Mouse (Mus musculus): Measurements from ENCODE around the gene Tnk1.

Tnk1 gene

DNA sequence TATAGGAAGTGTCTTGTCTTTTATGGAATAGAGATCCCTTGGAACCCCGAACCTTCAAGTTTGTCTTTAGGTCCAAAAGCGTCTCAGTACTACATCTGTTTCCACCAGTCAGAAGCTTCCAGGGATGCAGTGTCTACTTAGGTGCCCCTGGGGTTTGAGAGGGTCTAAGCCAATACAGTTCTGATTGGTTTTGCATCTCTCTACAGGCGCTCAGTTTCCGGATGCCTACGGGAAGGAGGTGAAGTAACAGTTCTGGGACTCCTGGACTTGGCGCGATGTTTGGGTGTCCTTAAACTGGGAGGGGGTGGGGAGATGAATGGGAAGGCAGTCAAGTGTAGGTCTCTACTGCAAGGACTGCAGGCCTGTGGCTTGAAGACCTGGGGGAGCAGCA lies 19.8 kb downstream of the Tnk1 start:
- in situ Hi-C loops (cut with MboI, MseI), result loop anchor here (5.0 kb wide), 1 partner anchor 41 kb away; the partner anchor contains the start of gene Chrnb1

DNA sequence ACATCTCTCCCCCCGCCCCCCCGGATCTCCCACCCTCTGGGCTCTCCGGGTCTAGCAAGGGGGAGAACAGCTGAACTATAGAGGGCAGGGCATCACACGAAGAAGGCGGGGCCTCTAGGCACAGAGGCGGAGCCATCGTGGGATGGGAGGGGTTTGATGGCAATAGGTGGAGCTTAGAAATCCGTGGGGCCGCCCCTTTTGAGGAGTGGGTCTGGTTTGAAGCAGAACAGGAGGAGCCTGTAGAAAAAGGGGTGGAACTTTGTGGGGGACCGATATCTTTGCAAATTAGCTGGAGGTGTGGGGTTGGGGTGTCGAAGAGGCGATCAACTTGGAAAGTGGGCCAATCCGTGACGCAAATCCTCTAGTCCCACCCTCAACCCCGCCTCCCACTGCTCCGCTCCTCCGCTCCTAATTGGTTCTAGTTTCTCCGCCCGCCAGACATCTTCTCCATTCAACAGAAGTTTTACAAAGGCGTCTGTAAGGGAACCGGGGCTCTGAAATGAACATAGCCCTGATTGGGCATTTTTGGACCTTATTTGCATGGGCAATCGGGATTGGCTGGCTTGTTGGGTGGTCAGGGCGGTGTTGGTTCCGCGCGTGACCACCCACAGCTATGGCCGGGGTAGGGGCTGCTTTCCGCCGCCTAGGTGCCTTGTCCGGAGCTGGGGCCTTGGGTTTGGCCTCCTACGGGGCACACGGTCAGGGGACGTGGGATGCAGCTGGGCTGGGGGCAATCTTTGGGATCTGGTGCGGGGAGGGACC lies 20.4 kb downstream of the Tnk1 start, which contains the start of gene Tmem256:
TSS of gene Tmem256 (plus strand) at position 563 of the 762 bp plus-strand sequence.
- in situ Hi-C loops (cut with MboI, MseI), result loop anchor here (5.0 kb wide), 1 partner anchor 41 kb away; the partner anchor contains the start of gene Chrnb1

DNA sequence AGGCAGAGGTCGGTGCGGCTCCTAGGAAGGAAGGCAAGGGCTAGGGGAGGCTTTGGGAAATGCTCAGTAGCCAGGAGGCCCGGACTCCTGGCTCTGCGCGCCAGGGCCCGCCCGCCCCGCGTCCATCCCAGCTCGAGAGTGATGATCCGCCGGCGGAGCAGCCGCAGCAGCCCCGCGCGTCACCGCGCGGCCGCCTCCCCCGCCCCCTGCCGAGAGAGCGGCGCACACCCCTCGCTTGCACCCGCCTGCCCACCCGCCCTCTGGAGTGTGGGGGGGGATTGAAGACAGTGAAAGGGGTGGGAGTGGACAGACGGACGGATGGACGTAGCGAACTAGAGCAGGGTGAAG lies 21.0 kb downstream of the Tnk1 start, which contains the start of gene Nlgn2:
TSS of gene Nlgn2 (minus strand) at position 181 of the 348 bp plus-strand sequence.
- in situ Hi-C loops (cut with MboI, MseI), result loop anchor here (5.0 kb wide), 1 partner anchor 40 kb away; the partner anchor contains the start of gene Chrnb1

DNA sequence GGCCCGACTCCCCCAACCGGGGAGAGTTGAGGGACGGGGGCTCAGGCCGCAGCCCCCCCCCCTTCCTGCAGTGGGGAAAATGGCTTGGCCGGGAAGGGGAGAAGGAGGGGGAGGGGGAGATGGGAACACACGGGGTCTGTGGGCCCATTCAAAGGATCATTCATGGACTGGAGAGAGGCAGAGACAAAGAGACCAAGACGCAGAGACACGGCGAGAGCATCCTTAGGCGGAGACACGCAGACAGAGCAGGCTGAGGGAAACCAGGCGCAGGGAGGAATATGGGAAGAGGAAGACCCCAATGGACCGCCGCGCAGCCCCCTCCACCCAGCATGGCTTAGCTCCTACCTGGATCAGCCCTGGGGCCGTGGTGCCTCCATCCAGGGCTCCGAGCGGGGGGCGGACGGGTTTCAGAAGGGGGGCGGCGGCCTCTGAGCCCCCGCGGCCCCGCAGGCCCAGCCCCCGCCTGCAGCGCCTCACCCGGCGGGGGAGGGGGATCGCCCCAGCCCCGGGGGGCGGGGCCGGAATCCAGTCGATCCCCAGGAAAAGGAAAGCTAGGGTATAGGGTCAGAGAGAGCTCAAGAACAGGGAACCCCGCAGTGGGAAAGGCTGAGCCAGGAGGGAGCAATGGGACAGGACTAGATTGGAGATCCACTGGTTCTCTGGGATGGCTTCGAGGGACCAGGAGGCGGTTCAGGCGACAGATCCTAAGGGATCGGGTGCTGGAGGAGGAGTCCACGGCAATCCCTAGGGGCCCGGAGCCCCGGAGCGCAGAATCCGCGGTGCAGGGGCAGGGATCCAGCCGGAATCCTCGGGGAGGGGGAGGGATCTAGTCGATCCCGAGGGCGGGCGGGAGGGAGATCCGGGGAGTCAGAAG lies 21.6 kb downstream of the Tnk1 start:
- in situ Hi-C loops (cut with MboI, MseI), result loop anchor here (5.0 kb wide), 1 partner anchor 40 kb away; the partner anchor contains the start of gene Chrnb1

DNA sequence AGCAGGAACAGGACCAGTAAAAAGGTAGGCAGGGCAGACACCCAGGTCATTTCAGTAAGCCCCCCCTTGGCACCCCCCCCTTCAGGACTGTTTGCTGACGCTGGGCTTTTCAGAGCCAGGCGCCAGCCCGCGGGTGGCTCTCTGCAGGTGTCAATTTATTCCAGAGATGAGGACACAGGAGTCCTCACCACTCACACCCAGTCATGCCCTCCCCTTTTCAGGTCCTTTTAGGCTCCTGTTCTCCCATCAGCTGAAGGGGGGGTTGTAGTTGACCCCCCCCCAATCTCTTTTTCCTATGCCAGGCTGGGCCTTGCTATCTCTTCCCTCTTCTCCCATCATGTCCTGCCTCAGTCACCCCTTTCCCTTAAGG lies 22.6 kb downstream of the Tnk1 start:
- in situ Hi-C loops (cut with MboI, MseI), result loop anchor here (5.0 kb wide), 1 partner anchor 39 kb away; the partner anchor contains the start of gene Chrnb1

DNA sequence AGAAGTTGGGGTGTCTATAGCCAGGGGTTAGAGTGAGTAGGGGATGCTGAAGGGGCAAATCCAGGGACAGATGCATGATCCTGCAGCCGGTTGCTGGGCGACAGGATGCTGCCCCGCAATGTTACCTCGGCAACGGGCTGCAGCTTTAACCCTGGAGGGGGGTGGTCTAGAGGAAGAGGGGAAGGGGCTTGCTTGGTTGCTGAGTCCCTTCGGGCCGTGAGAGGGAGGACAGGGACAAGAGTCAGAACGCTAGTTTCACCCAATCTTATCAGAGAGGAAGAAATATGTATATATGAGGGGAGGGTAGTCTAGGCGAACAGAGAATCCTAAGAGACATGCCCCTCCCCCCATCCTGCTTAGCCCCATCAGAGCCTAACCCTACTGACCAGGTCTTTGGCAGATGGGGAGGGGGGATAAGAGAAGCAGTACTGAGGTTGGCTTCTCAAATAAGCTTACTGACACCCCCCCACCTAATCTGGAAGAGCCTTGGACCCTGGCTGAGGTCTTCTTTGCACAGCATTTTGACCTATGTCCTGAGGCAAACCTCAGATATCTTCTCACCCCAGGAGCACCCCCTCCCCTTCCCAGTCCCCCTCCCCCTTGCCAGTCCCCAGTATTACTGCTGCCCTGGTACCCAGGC lies 23.1 kb downstream of the Tnk1 start:
- in situ Hi-C loops (cut with MboI, MseI), result loop anchor here (5.0 kb wide), 1 partner anchor 38 kb away; the partner anchor contains the start of gene Chrnb1

DNA sequence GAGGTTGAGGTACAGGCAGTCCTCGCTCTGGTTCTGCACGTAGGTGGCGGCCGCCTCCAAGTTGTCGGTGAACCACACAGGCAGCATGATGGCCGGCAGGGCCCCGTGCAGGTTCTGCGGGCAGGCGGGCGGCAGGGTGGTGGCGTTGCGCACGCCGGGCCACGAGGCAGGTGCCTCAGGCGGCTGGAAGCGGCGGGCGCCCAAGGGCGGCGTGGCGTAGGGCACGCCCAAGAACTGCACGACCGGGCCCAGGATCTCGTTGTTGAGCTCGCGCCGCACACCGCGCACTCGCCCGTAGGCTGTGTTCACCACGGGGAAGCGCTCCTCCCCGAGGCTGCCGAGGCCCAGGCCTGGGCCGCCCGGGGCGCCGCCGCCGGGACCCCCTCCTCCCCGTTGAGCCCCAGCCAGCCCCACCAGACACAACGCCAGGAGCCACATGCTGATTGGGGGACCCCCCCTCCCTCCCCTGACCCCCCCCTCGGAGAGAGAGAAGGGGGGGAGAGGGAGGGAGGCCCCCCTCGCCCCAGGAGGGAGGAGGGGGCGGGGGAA lies 24.5 kb downstream of the Tnk1 start:
- in situ Hi-C loops (cut with MboI, MseI), result no loop called here

DNA sequence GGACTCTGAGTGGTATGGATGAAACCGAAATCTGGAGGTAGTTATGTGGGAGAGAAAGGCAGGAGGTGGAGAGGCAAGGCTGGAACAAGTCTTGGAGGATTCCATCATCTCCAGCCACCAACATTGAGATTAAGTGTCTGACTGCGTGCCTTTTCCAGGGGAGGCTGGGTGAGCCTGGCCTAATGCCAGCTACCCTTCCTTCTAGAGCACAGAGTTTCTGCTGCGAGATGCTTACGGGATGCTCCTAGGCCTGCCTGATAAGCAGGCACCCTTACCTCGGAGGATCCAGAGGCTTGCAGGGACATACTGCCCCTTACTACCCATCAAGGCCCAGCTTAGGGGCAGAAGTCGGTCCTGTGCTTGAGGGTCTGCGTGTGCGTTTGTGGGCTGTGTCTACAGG lies 25.0 kb downstream of the Tnk1 start:
- in situ Hi-C loops (cut with MboI, MseI), result no loop called here

DNA sequence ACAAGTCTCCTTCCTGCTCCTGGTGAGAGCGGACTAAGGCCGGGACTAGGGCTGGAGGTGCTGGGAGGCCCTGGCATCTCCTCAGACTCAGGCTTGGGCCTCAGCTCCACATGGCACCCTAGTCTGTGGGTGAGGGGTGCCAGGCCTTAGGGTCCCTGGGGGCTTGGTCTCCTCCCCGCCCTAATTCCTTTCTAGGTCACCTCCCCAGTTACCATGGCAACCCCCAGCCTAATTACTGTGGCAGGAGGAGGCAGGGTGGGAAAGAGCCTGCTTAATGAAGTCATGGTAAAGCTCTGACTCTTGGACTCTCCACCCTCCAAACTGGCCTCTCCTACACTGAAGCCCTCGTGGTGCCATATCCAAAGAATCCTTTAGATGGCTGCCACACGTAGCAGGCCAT lies 29.7 kb downstream of the Tnk1 start:
- in situ Hi-C loops (cut with MboI, MseI), result no loop called here

DNA sequence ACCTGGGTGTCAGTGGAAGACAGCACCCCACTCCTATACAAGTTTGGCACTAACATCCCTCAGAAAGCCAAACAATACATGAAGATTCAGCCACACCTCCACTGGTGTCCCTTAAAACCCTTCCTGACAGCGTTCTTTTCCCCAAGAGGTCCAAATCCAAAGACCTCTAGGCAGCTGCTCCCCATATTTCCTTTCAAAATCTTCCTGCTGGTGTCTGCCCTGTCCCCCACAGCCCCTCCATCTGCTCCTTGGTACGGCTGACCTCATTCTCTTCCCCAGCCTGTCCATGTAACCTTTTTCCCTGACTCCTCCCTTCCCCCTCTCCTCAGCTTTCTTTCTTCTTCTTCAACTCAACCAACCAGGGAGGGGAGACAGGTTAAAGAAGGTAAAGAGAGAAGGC lies 35.1 kb downstream of the Tnk1 start:
- in situ Hi-C loops (cut with MboI, MseI), result no loop called here

DNA sequence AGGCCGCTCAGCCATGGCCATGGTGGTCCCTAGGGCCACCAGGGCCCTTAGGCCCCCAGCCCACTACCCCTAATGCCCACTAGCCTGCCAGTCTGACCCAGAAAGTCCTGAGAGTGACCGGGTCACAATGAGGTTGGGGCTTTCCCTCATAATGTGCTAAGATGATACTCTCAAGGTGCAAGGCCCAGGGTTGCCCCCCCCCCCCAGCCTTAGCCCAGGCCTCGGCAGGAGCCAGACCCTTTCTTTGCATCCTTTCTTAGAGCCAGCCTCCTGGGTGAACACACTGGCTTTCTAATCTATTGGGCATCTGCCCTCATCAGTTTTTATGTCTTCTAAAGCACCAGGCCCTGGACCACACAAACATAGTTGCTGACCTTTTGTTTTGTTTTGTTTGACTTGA lies 36.5 kb downstream of the Tnk1 start, which contains the start of gene Spem1:
TSS of gene Spem1 (minus strand) at position 101 of the 400 bp plus-strand sequence.
- in situ Hi-C loops (cut with MboI, MseI), result no loop called here

DNA sequence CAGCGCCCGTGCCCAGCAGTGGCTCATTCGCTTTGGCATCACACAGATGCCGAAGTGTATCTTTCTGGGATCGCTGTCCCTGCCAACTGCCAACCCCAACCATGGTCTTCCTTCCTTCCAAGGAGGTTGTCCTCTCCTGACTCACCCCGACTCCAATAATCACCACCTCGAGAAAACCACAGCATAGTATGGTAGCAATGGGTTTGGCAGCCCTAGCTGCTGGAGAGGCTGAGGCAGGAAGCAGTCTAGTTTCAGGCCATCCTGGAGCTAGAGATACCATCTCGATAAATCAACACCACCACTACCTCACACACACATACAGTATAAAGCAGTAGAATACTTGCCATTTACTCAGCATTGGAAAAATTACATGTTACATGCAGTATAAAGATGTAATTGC lies 39.7 kb downstream of the Tnk1 start:
- in situ Hi-C loops (cut with MboI, MseI), result no loop called here

DNA sequence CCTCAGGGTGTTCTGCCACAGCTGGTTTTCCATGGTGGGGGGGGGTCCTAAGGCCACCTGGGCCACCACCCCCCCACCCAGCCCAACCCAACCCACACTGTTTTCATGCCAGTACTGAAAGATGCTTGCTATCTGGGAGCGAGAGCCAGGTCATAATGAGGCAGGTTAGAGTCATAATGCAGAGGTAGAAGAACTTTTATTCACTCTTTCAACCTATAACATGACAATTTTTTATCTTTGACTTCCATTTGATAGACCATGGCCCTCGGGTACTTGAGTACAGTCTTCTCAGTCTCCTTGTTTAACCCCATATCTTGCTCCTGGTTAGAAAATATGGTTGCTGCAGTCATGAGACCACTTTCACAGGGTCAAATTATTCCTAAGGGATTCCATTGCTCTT lies 40.2 kb downstream of the Tnk1 start, which contains the start of gene Spem2:
TSS of gene Spem2 (minus strand) at position 101 of the 400 bp plus-strand sequence.
- in situ Hi-C loops (cut with MboI, MseI), result no loop called here

DNA sequence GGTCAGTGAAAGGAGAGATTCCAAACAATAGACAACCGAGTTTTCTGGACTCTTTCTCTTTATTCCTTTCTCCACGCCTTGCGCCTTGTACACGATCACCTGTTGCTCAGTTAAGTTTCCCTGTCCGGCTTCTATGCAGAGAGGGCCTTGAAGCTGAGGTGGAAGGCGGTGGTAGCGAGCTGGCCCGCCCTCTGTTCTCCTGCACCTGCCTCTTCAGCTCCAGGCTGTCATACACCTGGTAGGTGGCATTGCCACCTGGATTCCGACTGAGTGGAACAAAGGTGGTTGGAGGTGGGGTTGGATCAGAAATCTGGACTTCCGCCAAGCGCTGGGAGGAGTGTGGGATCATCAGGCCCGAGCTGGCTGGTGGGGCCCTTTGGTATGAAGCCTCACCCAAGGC lies 42.0 kb downstream of the Tnk1 start:
- in situ Hi-C loops (cut with MboI, MseI), result no loop called here

DNA sequence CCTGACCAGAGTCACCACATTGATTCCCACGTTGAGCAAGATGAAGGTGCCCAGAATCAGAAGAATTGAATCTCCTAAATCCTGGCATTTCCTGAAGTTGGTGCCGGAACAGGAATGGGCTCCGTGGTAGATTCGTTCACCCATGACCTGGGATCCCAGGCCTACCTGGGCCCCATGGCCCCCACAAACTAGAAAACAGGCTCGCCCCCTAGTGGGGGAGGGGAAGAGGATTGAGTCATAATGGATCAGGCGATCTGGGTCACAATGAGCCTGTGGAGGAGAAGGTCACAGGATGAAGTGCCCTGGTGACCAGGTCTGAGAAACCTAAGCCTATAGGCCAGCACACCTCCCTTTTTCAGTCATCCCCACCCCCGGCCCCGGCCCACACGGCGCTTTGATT lies 43.4 kb downstream of the Tnk1 start, which contains the start of gene Gm39566:
TSS of gene Gm39566 (minus strand) at position 144 of the 400 bp plus-strand sequence.
- in situ Hi-C loops (cut with MboI, MseI), result no loop called here

DNA sequence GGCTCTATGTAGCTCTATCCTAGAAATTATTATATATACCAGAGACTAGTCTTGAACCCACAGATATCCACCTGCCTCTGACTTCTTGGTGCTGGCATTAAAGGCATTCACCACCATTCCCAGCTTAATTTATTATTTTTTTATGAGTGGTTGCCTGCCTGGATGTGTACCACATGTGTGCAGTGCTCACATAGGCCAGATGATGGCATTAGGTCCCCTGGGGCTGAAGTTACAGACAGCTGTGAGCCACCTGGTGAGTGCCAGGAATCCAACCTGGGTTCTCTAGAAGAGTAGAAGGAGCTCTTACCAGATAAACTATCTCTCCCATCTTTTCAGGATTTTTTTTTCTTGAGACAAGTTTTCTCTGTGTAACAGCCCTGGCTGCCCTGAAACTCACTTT lies 48.2 kb downstream of the Tnk1 start:
- in situ Hi-C loops (cut with MboI, MseI), result no loop called here

DNA sequence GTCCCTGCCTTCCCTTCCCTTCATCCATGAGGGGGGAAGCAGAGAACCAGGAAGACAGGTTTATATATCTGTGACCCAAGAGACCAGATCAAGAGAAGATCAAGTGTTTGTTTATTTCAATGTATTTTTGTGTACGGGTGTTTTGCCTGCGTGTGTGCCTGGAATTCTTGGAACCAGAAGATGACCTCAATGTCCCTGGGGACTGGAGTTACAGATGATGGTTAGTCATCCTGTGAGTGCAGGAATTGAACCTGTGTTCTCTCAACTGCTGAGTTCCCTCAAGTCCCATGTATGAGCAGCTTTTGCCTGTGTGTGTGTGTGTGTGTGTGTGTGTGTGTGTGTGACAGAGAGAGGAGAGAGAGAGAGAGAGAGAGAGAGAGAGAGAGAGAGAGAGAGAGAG lies 50.9 kb downstream of the Tnk1 start:
- in situ Hi-C loops (cut with MboI, MseI), result no loop called here

DNA sequence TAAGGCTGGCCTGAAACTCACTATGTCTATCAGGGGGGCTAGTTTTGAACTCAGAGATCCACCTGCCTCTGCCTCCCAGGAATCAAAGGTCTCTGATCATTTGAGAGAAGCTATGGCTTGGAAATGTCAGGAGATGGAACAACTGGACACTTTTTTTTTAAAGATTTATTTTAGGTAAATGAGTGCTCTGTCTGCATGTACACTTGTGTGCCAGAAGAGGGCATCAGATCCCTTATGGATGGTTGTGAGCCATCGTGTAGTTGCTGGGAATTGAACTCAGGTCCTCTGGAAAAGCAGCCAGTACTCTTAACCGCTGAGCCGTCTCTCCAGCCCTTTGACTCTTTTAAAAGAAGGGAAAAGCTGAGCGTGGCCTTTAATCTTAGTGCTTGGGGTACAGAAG lies 52.2 kb downstream of the Tnk1 start:
- in situ Hi-C loops (cut with MboI, MseI), result no loop called here

DNA sequence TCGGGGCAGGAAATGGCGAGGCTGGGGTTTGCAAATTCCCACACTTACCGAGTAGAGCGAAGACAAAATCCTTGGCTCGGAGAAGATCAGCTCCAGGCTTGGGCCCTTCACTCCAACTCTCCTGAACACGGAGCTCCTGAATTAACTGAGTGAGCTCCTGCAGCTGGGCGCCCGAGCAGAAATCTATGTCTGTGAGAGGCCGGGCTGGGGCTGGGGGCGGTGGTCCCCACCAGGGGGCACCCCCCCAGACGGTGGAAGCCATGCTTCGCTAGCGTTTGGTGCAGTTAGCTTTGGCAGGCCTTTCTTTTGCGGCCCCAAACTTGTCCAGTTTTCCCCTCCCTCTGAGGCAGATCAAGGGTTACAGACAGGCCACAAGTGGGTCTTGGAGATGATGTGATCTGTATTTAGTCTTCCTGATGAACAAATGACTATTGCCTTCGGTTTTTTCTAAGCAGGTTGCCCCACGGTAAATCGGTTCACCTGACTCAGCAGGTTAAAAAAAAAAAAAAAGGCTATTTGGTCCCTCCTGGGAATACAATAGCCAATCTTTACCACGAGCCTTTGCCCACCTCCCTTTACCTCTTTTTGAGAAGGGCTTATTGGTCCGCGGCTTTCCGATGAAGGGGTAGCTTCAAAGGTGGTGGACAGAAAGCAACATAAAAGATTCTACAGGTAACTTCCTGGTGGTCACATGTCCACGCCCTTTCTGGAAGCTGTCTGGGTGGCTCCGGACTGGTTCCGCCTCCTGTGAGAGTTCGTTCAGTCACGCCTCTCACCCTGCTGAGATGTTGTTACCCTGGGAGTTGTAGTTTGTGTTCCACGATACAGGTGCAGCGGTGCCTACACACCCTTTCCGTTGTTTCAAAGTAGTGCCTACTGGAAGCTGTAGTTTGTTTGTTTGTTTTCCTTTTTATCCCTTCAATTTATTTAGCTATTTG lies 53.3 kb downstream of the Tnk1 start, which contains the start of gene Tmem102:
TSS of gene Tmem102 (minus strand) at position 653 of the 938 bp plus-strand sequence.
- in situ Hi-C loops (cut with MboI, MseI), result loop anchor here (5.0 kb wide), 1 partner anchor 72 kb away; the partner anchor contains the start of gene Tmem95

DNA sequence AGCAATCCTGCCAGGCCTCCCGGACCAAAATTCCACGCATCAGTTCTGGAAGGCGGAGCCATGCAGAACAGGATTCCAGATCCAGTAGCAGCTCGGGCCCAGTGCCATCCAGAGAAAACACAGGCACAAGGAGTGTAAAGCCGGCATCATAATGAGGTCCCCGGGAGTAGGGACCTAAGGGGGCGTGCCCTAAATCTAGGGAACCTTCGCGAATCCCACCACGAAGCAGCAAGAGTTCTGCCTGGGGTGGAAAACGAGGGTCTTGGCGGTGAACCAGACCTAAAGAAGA lies 53.9 kb downstream of the Tnk1 start:
- in situ Hi-C loops (cut with MboI, MseI), result loop anchor here (5.0 kb wide), 1 partner anchor 73 kb away; the partner anchor contains the start of gene Tmem95
